Mouse (Mus musculus) midbrain, postnatal 0 days (tissue): ENCODE measurements around the gene B3galnt2. TPM values are rescaled to one million over a fixed set of nuclear protein-coding genes. Genes with fewer than 3 reads are reported as not detected.
"Not testable (repeated sequence)": the region's sequence is repeated elsewhere in the genome, so short reads cannot be mapped to it uniquely, and the experiment has no call there.

ENCODE experiments used
- ATAC-seq: fragments of 200-750 bp; cut with Nextera tagmentation; 2 replicates; pipeline ENCODE4 v1.8.0; 2017; ENCODE audit warnings: moderate number of reproducible peaks, mild to moderate bottlenecking, moderate TSS enrichment, moderate library complexity; ENCODE audit not compliant: low FRiP score
- DNase-seq: peaks from one replicate; pipeline ENCODE4 v3.0.0-alpha.2; 2015; ENCODE audit warnings: low spot score
- H3K27ac ChIP-seq: fragments of 300-500 bp; sonication (generic); 2 replicates; pipeline ENCODE4 v1.5.1; 2014; ENCODE audit warnings: low read depth, mild to moderate bottlenecking, low read length, mixed read lengths
- H3K27me3 ChIP-seq: fragments of 300-500 bp; sonication (generic); 2 replicates; pipeline ENCODE4 v1.6.1; 2014; ENCODE audit warnings: low read length, control low read depth, mixed read lengths; ENCODE audit not compliant: insufficient read depth
- H3K36me3 ChIP-seq: fragments of 300-500 bp; sonication (generic); 2 replicates; pipeline ENCODE4 v1.6.1; 2014; ENCODE audit warnings: low read length, control low read depth, mixed read lengths; ENCODE audit not compliant: insufficient read depth
- H3K4me1 ChIP-seq: fragments of 300-500 bp; sonication (generic); 2 replicates; pipeline ENCODE4 v1.6.1; 2014; ENCODE audit warnings: mild to moderate bottlenecking, control low read depth, antibody characterized with exemption, low read length, mixed read lengths; ENCODE audit not compliant: insufficient read depth
- H3K4me2 ChIP-seq: fragments of 300-500 bp; sonication (generic); 2 replicates; pipeline ENCODE4 v1.6.1; 2014; ENCODE audit warnings: low read depth, mild to moderate bottlenecking, low read length, mixed read lengths; ENCODE audit not compliant: poor library complexity, severe bottlenecking
- H3K4me3 ChIP-seq: fragments of 300-500 bp; sonication (generic); 2 replicates; pipeline ENCODE4 v1.5.1; 2014; ENCODE audit warnings: low read depth, mild to moderate bottlenecking, low read length, moderate library complexity
- H3K9ac ChIP-seq: fragments of 300-500 bp; sonication (generic); replicated peaks from 2 replicates; pipeline ENCODE4 v1.6.1; 2014; ENCODE audit warnings: mild to moderate bottlenecking, low read length, moderate library complexity, mixed read lengths; ENCODE audit not compliant: poor library complexity, severe bottlenecking
- H3K9me3 ChIP-seq: fragments of 300-500 bp; sonication (generic); 2 replicates; pipeline ENCODE4 v1.6.1; 2016; ENCODE audit warnings: low read length, control low read depth
- CTCF ChIP-seq: IDR thresholded peaks from 2 replicates; pipeline ENCODE4 v1.5.1; 2016; ENCODE audit warnings: antibody characterized with exemption, mild to moderate bottlenecking
- WGBS: fragments of 180-500 bp; shearing (Covaris S2); extraction: QIAGEN DNeasy Blood & Tissue Kit; methylation state at CpG from one replicate; pipeline ENCODE4 v1.1.7; 2014; 5-methylcytosine and 5-hydroxymethylcytosine counted together
- polyA plus RNA-seq: library from polyadenylated mRNA; unstranded; fragments of >200 nt; fragmentation: Nextera tagmentation; extraction: Ambion mirVana; gene quantifications from 2 replicates; pipeline ENCODE4 v1.2.1, GENCODE M21; 2015
- total RNA-seq: library from RNA; depleted of rRNA; stranded (reverse); fragments of >200 nt; gene quantifications from 2 replicates; pipeline ENCODE4 v1.2.3, GENCODE M21; 2014

The B3galnt2 gene
- total and polyA plus RNA-seq, 2 experiments from 2014 or later = 8.0 to 12.2 TPM

GRCm38 (mm10) chr13:13969796-13970195, 15.5 kb downstream of the B3galnt2 start:
- 96% methylated on average over 1 of the region's 1 CpGs for WGBS
- Histone ChIP-seq H3K36me3 (peaks cover 7% of the 10 kb centered on the region; the same call in 1 of the 2 replicates), H3K27ac (no peak overlapping the region), H3K9ac (no peak overlapping the region), H3K9me3 (no peaks in the 10 kb centered on the region), H3K27me3 (no peaks in the 10 kb centered on the region), H3K4me3 (no peak overlapping the region), H3K4me2 (no peak overlapping the region), H3K4me1 (no peaks in the 10 kb centered on the region)
- DNase-seq (no peak), ATAC-seq (no peak)
- TF ChIP-seq CTCF = no peak

- DNase-seq, H3K4me2 ChIP-seq, H3K27me3 ChIP-seq, H3K36me3 ChIP-seq, H3K4me1 ChIP-seq, H3K9ac ChIP-seq, H3K9me3 ChIP-seq, ATAC-seq, H3K27ac ChIP-seq, H3K4me3 ChIP-seq: not testable (repeated sequence)
- WGBS = 89% methylated on average over 1 of the region's 1 CpGs
Observed at GRCm38 (mm10) chr13:13981842-13982241, 27.6 kb downstream of the B3galnt2 start.

GRCm38 (mm10) chr13:13983523-13983922, 29.3 kb downstream of the B3galnt2 start:
- no peaks in the 10 kb centered on the region for H3K27me3 ChIP-seq
- no peak overlapping the region for H3K27ac ChIP-seq
- H3K9me3 ChIP-seq = no peaks in the 10 kb centered on the region
- H3K4me2 ChIP-seq = no peak overlapping the region
- TF ChIP-seq CTCF = no peak
- H3K4me3 ChIP-seq = no peak overlapping the region
- WGBS = 89% methylated on average over 6 of the region's 6 CpGs
- no peak for DNase-seq
- peak; percentile 27; the same call in 1 of the 2 replicates for ATAC-seq
- no peak overlapping the region for H3K9ac ChIP-seq
- H3K36me3 ChIP-seq = peaks cover 6% of the 10 kb centered on the region
- no peaks in the 10 kb centered on the region for H3K4me1 ChIP-seq

- Histone ChIP-seq H3K9me3 (no peaks in the 10 kb centered on the region), H3K27ac (no peak overlapping the region), H3K4me3 (no peak overlapping the region), H3K4me2 (no peak overlapping the region), H3K4me1 (no peaks in the 10 kb centered on the region), H3K36me3 (peaks cover 31% of the 10 kb centered on the region), H3K27me3 (no peaks in the 10 kb centered on the region), H3K9ac (no peak overlapping the region)
- TF ChIP-seq CTCF = no peak
- 93% methylated on average over 2 of the region's 2 CpGs for WGBS
- ATAC-seq = no peak
- DNase-seq = no peak
Observed at GRCm38 (mm10) chr13:13989135-13989534, 34.9 kb downstream of the B3galnt2 start.

- Histone ChIP-seq H3K27me3 (no peaks in the 10 kb centered on the region), H3K27ac (no peak overlapping the region), H3K9ac (no peak overlapping the region), H3K4me1 (no peaks in the 10 kb centered on the region), H3K9me3 (no peaks in the 10 kb centered on the region), H3K4me3 (no peak overlapping the region), H3K36me3 (peaks cover 39% of the 10 kb centered on the region), H3K4me2 (no peak overlapping the region)
- no peak for TF ChIP-seq CTCF
- DNase-seq (no peak), ATAC-seq (no peak)
- WGBS = 74% methylated on average over 2 of the region's 2 CpGs
Observed at GRCm38 (mm10) chr13:13990391-13990790, 36.1 kb downstream of the B3galnt2 start.

GRCm38 (mm10) chr13:13993041-13993440, 38.8 kb downstream of the B3galnt2 start:
- TF ChIP-seq CTCF = no peak
- Histone ChIP-seq H3K27ac (no peak overlapping the region), H3K4me2 (no peak overlapping the region), H3K9ac (no peak overlapping the region), H3K36me3 (peaks cover 50% of the 10 kb centered on the region), H3K9me3 (no peaks in the 10 kb centered on the region), H3K27me3 (no peaks in the 10 kb centered on the region), H3K4me3 (no peak overlapping the region), H3K4me1 (no peaks in the 10 kb centered on the region)
- ATAC-seq (no peak), DNase-seq (no peak)
- WGBS = 77% methylated on average over 3 of the region's 3 CpGs
